Mouse (Mus musculus) bone marrow macrophage, adult 2 months (primary cell): ENCODE data around the gene Rab3a. TPM values are rescaled to one million over a fixed set of nuclear protein-coding genes. Genes with fewer than 3 reads are reported as not detected.
A peak's percentile ranks its signal among the peaks of the same experiment; 100 is the strongest.

ENCODE experiments used
- H3K27ac ChIP-seq: 2 replicates; pipeline ENCODE4 v1.5.1; 2012; ENCODE audit warnings: low read depth, low read length; ENCODE audit not compliant: insufficient read depth
- H3K4me1 ChIP-seq: 2 replicates; pipeline ENCODE4 v1.6.1; 2012; ENCODE audit warnings: low read length; ENCODE audit not compliant: control insufficient read depth, insufficient read depth
- H3K4me3 ChIP-seq: 2 replicates; pipeline ENCODE4 v1.5.1; 2012; ENCODE audit warnings: mild to moderate bottlenecking, low read length, moderate library complexity; ENCODE audit not compliant: insufficient read depth
- CTCF ChIP-seq: IDR thresholded peaks from 2 replicates; pipeline ENCODE4 v1.5.1; 2012; ENCODE audit warnings: low read depth, mild to moderate bottlenecking, low read length, moderate library complexity
- POLR2A ChIP-seq: IDR thresholded peaks from 2 replicates; pipeline ENCODE4 v1.6.1; 2012; ENCODE audit warnings: mild to moderate bottlenecking, low read depth, low read length, borderline replicate concordance
- polyA plus RNA-seq: library from polyadenylated mRNA; stranded (reverse); fragments of >200 nt; gene quantifications from 2 replicates; pipeline ENCODE4 v1.2.4, GENCODE M21; 2012; ENCODE audit not compliant: missing spikeins, insufficient read depth, insufficient read length

Rab3a gene
- polyA plus RNA-seq, 1 experiment = 9.4 TPM

DNA sequence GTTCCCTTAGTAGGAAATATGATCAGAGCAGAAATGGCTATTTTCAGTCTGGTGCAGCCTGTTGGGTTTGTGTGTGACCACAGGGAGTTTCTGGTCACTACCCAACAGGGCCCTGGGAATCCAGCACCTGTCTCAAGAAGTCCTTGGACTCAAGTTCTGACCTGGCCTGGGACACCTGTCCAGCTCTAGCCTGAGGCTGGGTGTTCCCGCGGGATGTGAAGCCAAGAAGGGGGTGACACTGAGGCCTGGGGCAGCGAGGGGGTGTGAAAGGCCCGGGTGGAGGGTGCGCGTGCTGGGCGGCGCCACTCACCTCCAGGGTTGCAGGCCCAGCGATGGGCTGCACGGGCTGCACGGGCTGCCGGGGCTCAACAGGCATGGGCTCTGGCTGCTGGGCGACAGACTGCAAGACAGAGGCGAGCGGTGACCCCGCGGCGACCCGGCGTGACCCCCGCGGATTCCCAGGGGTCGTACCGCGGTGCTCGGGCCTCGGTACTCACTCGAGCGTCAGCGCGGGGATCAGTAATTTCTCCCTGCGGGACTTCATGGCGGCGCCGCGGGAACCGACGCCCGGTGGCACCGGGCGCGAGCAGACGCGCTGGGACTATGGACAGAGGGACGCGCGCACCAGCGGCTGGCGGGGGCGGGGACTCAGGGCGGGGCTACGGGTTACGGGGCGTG is 42.1 kb downstream of the Rab3a start:
- peak overlapping the region; percentile 57 for H3K4me3 ChIP-seq
- peaks cover 21% of the 10 kb centered on the region for H3K4me1 ChIP-seq
- H3K27ac ChIP-seq = no peak overlapping the region
- no peak for TF ChIP-seq CTCF
- TF ChIP-seq POLR2A = no peak

DNA sequence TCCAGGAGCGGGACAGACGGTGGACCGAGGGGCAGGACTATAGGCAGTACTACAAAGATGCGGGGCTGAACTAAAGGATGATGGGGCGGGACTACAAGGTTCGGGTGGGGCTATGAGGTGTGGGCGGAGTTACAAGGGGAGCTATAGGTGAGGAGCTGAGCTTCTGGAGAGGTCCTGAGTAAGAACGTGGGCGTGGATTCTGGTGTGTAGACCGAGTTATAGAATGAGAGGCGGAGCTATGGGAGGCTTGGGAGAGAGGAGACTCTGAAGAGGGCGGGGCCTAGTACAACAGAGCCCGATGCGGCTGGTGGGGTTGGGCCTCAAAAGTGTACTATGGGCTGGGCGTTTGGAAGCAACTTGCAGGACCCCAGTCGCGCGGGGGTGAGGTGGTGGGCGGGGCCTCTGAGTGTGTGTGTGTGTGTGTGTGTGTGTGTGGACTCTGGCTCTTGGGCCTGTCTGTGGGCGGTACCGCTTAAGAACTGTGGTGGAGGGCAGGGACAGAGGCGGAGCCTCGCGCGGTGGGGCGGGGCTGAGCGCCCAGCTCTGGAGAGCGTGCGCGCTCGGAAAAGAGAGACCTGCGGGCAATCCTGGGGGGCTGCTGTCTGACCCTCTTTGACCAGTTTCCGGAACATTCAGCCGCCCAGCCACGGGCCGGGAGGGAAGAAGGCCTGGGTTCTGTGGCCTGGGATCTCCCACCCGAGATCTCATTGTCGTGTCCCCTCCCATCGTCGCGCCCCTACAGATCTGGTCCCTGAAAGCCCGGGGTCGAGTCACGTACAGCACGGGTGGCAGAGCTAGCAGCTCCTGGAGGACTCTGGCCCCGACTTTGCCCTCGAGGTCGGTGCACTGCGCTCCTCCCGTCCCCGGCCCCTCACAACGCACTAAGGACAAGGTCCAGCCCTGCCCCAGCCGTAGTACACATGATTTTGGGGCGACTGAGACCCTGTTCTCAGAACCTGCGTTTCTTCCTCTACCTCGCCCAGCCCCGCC is 42.9 kb downstream of the Rab3a start:
- TF ChIP-seq POLR2A (no peak), CTCF (no peak)
- H3K4me1 ChIP-seq = peaks cover 28% of the 10 kb centered on the region
- H3K27ac ChIP-seq = no peak overlapping the region
- peak overlapping the region; percentile 57 for H3K4me3 ChIP-seq

DNA sequence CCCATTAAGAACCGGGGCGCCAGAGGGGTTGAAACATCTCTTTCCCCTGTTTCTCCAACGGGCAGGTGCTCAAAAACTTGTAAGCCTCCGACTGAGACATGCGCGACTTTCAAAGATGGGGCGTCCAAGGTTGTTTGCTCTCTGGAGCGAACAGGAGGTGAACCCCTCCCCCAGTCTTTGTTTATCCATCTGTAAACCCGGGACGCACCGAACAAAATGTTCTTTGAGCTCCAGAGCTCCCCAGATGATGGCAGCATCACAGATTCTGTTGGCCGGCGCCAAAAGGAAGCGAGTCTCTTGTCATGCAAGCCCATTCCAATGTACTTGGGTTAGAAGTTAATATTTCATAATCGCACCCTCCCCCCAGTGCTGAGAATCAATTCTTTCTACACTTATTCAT is 43.8 kb downstream of the Rab3a start:
- Histone ChIP-seq H3K4me3 (no peak overlapping the region), H3K27ac (no peak overlapping the region), H3K4me1 (peaks cover 23% of the 10 kb centered on the region)
- no peak for TF ChIP-seq POLR2A

DNA sequence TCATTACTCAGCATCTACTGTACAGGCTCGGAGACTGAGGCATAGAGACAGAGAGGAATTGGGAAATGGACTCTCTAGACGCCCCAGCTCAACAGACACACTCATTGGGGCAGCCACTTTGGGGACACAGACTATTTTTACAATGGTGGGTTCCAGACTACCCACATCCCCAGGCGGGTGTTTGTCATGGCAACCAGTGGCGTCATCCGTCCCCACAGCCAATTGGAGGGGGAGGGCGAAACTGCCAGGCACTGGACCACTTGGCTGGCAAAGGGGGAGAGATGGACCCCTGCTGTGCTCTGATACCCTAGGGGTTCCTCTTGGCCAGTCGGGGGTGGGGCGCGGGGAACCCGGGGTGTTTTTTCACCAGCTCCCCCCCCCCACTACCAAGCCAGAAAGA is 46.2 kb downstream of the Rab3a start:
- Histone ChIP-seq H3K4me3 (no peak overlapping the region), H3K27ac (no peak overlapping the region), H3K4me1 (peaks cover 29% of the 10 kb centered on the region)
- no peak for TF ChIP-seq CTCF

DNA sequence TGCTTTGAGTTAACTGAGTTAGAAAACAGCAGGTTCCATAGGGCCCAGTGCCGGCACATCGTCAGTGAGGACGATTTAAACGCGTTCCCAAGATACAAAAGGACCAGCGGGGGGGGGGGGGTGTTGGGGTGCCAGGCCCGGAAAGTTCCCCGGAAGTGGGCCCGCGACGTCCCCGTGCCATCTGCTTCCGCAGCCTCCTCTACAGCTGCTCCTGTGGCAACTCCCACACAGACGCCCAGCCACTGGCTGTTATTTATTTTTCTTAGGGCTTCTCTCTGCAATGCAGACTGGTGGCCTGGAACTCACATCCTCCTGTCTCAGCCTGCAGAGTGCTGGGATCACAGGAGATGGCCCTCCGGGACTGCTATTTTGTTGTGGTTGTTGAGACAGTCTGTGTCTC is 46.7 kb downstream of the Rab3a start:
- H3K4me1 ChIP-seq = peaks cover 34% of the 10 kb centered on the region
- H3K27ac ChIP-seq = no peak overlapping the region
- no peak for TF ChIP-seq POLR2A
- TF ChIP-seq CTCF = no peak
- H3K4me3 ChIP-seq = no peak overlapping the region

DNA sequence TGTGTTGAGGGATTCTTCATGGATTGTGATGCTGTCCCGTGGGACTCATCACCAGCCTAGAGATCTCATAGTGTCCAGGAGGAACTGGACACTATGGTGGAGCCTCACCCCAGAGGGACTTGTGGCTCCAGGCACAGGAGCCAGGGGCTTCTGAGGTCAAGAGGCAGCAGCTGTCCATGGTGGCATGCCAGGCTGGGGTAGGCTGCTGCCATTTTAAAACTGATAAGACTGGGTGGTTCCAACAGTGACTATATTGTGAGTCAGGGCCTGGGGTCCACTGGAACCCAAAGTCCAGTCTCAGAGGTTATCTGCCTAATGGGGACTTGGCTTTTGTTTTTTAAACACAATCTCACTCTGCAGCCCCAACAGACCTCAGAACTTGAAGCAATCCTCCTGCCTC is 47.4 kb downstream of the Rab3a start:
- TF ChIP-seq CTCF (no peak), POLR2A (no peak)
- Histone ChIP-seq H3K4me3 (no peak overlapping the region), H3K4me1 (peaks cover 35% of the 10 kb centered on the region), H3K27ac (no peak overlapping the region)

DNA sequence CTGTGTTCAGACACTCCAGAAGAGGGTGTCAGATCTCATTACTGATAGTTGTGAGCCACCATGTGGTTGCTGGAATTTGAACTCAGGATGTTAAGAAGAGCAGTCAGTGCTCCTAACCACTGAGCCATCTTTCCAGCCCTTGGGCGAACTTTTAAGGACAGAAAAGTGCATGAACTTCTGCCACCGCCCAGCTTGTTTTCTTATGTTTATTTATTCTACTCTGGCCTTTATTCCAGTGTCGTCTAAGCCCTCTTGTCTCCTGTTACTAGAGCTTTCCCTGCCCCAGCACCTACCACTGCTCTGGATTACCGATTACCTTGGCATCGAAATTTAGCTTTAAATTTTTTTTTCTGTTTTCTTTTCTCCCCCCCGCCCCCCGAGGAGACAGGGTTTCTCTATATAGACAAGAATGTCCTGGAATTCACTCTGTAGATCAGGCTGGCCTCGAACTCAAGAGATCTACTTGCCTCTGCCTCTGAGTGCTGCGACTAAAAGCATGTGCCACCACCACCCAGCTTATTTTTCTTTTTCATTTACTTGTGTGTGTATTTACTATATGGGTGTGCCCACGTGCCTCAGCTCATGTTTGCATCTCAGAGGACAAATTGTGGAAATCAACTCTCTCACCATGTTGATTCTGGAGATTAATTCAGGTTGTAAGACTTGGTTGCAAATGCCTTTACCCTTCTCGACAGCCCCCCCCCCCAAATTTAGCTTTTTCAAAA is 48.5 kb downstream of the Rab3a start:
- Histone ChIP-seq H3K4me3 (no peak overlapping the region), H3K27ac (no peak overlapping the region), H3K4me1 (peaks cover 44% of the 10 kb centered on the region)
- TF ChIP-seq CTCF (no peak), POLR2A (no peak)

DNA sequence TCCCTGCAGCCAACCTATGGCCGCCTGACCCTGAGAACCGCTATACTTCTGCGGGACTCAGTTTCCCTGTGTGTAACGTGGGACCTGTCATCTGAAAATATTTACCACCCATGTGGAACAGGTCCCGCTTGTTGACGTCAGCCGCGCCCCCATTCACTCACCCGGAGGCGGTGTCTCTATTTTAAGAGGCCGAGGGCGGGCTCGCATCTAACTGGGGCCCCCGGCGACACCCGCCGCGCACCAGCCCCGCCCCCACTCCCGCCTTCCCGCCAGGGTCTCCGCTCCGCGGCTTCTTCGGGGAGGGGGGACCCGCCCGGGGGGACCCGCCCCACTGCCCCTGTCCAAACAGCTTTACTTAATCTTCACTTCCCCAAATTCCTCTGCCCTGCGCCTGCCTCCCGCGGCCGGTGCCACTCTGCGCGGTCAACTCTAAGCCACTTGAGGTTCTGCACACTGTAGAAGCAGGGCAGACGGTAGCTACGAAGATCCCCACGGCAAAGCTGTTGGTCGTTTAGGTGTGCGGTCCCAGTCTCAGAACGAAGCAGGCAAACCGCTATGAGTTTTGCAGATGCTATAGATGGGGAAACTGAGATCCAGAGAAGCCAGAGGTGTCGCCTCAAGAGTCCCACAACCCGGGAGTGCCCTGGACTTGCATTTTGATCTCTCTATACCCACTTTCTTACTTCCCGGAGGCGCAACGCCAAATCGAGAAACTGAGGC is 49.4 kb downstream of the Rab3a start:
- peak overlapping the region; percentile 79 for H3K27ac ChIP-seq
- peak overlapping the region; percentile 70 for H3K4me3 ChIP-seq
- peaks cover 47% of the 10 kb centered on the region for H3K4me1 ChIP-seq
- TF ChIP-seq CTCF (no peak), POLR2A (no peak)

DNA sequence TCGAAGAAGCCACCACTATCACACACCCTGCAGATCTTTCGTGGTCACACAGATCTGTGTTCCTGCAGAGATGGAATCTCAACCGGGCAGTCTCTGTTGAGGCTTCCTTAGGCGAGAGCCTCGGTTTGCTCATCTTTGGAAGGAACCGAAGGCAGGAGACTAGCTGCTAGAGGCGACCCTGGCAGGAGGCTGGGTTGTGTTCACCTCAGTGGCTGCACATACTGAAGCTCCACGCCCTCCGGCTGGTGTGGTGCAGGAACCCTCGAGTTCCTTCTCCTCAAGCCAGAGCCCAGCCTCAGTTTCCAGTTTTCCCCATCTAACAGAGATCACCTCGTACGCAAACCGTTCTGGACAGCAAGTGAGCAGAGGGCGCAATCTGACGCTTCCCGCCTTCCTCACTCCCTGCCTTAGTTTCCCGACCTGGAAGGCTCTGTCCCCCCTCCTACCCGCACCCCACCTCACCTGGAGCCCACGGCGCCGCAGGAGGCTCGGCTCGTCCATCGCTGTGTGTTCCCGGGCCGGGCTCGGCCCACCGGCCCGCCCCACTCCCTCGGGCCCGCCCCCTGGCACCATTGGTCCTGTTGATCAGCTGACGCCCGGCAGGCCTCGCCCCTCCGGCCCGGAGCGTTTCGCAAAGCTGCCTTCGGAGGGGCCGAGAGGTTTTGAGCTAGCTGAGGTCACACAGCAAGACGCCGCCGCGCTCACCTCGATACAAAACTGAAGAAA is 50.2 kb downstream of the Rab3a start, which contains the start of gene Mast3:
Gene Mast3, minus strand, starts transcription at position 574 of the 726 bp plus-strand sequence.
- Histone ChIP-seq H3K27ac (peak within 1 kb of the TSS; percentile 91), H3K4me1 (peaks cover 48% of the 10 kb centered on the region), H3K4me3 (peak within 1 kb of the TSS; percentile 70)
- no peak for TF ChIP-seq CTCF
- TF ChIP-seq POLR2A = no peak
